Mouse (Mus musculus) heart, postnatal 25 days (tissue): ENCODE results near the gene Myh11. TPM values are rescaled to one million over a fixed set of nuclear protein-coding genes. Genes with fewer than 3 reads are reported as not detected.

ENCODE experiments used
- DNase-seq: peaks from one replicate; pipeline ENCODE4 v3.0.0; 2022; ENCODE audit warnings: low spot score
- intact Hi-C: fragments of 180-260 bp; cut with DNase I; formaldehyde crosslinking; loops from one replicate; pipeline ENCODE4 v1.15.1; 2025
- total RNA-seq, 2 experiments: library from RNA; stranded (reverse); gene quantifications; 2 replicates each; pipeline ENCODE4 v1.2.3; 2021

Myh11 gene
- total RNA-seq, 2 experiments from 2014 or later = 19.5 to 30.0 TPM

GRCm38 (mm10) chr16:14292205-14293199 lies 1.3 kb upstream of the Myh11 start:
- DNase-seq = no peak
- intact Hi-C loops = no loop called here

- no peak for DNase-seq
- intact Hi-C loops = no loop called here
These were observed 18.7 kb downstream of the Myh11 start for GRCm38 (mm10) chr16:14272374-14272965.

DNA sequence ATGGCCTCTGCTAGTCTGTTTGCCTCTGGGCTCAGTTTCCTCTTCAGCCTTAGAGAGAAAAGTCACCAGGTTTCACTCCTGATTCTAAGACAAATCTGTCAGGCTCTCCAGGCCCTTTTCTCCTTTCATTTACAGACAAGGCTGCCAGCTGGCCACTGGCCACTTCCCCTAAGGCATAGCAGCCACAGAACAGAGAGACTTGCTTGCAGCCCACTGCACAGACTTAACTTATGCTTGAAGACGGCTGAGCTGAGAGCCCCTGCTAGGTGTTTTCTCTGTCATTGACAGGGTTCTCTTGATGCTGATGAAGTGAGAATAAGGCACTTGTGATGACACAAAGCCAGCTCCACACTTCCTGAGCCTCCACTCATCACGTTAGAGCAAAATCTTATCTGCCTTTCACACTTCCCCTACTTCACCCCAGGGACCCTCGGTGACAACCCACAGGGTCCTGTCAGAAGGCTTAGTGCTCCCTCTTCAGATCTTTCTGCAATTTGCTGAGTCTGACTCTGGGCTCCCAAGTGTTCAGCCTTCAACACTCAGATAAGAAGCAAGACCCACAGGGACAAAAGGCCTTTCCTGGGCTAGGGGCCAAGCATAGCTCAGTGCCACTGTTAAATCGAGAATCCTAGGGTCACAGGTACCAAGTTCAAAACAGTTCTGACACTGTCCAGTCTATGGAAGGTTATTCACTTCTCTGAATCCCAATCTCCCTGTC lies 25.8 kb downstream of the Myh11 start:
- DNase-seq = no peak
- intact Hi-C loops = no loop called here

DNA sequence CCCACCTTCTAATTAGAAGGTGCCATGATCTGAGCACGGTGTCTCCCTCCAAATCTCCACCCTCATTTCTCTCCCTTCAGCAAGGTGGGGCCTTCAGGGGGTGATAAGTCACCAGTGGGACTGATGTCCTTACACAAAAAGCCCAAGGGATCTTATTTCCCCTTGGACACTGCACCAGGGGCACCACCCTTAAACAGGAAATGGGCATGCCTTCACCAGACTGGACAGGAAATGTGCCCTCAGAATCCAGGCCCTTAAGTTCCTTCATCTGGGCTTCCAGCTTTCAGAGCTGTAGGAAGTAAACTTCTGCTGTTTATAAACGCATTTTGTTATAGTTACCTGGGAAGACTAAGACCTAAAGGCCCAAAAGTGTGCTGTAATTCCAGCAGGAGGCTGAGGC lies 26.7 kb downstream of the Myh11 start:
- intact Hi-C loops = no loop called here
- no peak for DNase-seq

- intact Hi-C loops = no loop called here
- no peak for DNase-seq
These were observed 27.9 kb downstream of the Myh11 start for GRCm38 (mm10) chr16:14263241-14263640.

DNA sequence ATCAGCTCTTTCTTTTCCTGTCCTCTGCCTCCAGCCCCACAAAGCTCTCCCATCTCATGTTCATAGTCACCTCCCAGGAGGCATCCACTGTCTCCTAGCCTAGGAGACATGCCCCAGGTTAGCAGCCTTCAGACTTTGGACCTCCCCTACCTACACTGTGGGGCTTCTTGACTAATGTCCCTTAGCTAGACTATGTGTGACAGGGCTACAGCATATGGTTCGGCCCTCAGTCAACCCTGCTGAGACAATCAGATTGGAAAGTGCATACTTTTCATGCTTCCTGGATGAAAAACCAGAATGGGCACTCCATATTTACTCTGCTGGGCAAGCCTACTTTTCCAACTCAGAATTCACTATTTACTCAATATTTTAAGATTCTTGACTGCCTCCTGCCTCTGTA lies 28.8 kb downstream of the Myh11 start:
- intact Hi-C loops = no loop called here
- DNase-seq = no peak

DNA sequence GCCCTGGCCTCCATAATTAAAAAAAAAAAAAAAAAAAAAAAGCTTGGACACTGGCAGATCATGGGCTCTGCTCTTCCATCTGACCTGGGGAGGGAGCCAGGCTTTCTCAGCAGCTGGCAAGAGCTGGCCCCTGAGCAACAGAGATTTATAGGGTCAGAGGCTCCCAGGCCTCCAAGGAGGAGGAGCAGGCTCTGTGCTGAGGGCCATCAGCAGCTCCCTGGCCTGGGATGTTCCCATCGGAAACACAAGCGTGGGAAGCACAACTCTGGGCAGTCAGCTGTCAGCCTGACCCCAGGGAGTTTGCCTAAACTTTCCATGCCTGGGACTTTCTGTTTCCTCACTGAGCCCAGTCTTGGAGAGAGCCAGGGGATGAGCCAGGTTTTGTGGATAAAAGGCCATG lies 32.3 kb downstream of the Myh11 start:
- intact Hi-C loops = no loop called here
- peak; percentile 38 for DNase-seq

DNA sequence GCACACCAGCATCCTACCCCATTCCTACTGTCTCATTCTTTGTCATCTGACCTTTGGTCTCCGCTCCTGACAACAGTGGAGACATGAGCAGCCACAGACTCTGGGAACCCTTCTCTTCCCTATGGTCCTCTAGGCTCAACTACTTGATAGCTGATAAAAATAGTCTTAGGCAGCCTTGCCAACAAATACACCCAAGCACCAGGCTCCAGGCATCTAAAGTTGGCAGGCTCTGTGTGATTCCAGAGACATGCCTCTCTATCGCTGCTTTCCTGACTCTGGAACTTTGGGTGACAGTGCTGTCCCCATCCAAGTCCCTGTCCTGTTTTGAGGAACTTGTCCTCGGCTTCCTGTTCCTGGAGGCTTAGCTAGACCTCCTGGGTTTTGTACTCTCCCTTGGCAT lies 37.6 kb downstream of the Myh11 start:
- no peak for DNase-seq
- intact Hi-C loops = no loop called here

- DNase-seq = no peak
- intact Hi-C loops = no loop called here
These were observed 38.3 kb downstream of the Myh11 start for GRCm38 (mm10) chr16:14252877-14253276.

DNA sequence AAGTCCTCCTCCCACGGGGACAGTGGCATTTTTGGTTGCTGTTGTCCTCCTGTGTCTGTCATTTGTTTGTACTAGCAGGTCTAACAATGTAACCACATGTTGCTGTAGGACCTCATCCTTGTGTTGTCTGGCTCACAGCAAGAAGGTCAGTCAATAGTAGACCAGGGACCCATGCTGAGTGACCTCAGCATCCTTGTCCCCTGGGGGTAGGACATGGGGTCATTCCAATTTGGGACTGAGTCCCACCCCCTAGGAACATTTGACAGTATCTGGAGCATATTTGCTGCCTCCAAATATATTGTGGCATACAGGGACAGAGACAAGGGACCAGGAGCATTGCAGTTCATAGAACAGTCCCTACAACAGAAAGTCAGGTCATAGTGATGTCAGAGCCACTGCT lies 41.3 kb downstream of the Myh11 start:
- DNase-seq = no peak
- intact Hi-C loops = no loop called here

DNA sequence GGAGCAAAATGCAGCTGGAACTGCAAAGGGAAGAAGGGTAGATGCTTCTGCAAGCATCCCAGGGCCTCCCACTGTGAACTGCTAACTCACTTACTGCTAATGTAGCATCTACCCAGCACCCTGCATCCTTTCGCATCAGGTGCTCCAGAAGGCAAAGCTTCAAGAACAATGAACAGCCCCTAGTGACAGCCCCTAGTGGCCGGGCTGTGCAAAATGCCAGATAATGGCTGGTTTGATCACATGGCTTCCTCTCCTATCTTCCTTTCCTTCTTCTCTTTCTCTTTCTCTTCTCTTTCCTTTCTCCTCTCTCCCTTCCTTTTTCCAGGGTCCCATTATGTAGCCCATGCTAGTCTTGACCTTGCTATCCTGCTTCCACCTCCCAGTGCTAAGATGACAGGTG lies 48.6 kb downstream of the Myh11 start:
- DNase-seq = no peak
- intact Hi-C loops = no loop called here

DNA sequence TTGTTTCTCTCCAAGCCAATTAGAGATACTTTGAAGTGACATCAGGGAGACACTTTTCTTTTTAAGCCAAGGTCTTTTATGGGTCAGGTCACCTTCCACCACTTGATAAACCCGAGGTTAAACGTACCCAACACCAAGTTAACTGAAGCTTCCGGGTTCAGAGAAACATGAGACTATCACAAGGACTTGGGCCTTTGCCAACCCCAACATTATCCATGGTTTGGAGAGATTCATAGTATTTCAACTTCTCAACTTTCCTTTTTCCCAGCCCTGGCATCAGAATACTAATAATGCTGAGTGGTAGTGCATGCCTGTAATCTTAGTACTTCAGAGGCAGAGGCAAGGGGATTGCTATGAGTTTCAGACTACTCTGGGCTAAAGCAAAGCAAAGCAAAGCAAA lies 49.1 kb downstream of the Myh11 start:
- intact Hi-C loops = no loop called here
- no peak for DNase-seq

DNA sequence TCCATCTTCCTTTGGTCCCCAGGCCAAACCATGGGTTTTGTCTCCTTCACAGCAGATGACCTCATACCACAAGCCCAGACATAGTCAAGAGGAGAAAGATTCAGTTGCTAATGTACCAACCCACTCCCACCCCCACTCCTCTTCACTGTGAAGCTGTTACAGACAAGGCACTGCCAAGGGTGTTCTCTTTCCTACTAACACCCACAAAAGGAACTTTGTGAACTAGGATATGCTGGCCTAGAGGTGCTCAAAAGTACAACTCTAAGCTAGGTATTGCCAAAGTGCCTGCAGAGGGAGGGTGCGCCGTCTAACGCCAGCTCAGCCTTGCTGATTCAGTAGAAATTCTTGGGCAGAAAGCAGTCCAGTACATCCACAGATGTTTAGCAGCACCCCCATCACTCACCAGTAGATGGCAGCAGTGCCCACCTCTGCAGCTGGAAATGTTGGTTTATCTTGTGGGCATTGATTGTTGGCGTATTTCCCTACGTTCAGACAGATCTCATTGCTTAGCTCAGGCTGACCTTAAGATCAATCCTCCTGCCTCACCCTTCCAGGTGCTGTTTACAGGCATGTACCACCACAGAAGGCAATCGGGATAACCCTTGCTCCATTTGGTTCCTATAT lies 54.0 kb downstream of the Myh11 start:
- intact Hi-C loops = loop anchor here (2.0 to 5.0 kb wide), 4 partner anchors 54 to 256 kb away; partner anchors contain the start of gene Myh11
- DNase-seq = peak; percentile 28

- no peak for DNase-seq
- intact Hi-C loops = no loop called here
These were observed 76.0 kb downstream of the Myh11 start for GRCm38 (mm10) chr16:14215156-14215555.

- intact Hi-C loops = loop anchor here (5.0 kb wide), 1 partner anchor 296 kb away; the partner anchor contains the start of genes Mpv17l and Pdxdc1
These were observed 92.4 kb downstream of the Myh11 start for GRCm38 (mm10) chr16:14198798-14199197.

GRCm38 (mm10) chr16:14195427-14195826 lies 95.7 kb downstream of the Myh11 start:
- DNase-seq = no peak
- intact Hi-C loops = loop anchor here (5.0 kb wide), 1 partner anchor 293 kb away; the partner anchor contains the start of genes Mpv17l and Pdxdc1

More at GRCm38 (mm10) chr16:14198798-14199197, 92.4 kb downstream of the Myh11 start:
- no peak for DNase-seq

GRCm38 (mm10) chr16:14194164-14194950 lies 96.8 kb downstream of the Myh11 start:
- intact Hi-C loops = no loop called here
- no peak for DNase-seq

GRCm38 (mm10) chr16:14185516-14185915 lies 105.7 kb downstream of the Myh11 start:
- DNase-seq = no peak
- intact Hi-C loops = no loop called here

DNA sequence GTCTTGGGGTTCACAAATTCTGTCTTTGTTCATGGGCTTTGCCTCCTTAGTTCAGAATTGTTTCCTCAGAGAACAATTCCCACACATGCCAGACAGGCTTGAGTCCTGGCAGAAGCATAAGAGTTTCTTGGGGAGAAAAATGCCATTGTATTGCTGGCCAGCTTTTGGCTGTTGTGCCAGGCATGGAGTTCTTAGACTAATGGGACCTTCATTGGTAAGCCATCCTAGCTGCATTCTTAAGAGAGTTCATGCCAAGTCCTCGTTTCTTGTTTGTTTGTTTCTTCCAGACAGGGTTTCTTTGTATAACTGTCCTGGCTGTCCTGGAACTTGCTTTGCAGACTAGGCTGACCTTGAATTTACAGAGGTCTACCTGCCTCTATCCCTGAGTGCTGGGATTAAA lies 107.3 kb downstream of the Myh11 start:
- DNase-seq = no peak
- intact Hi-C loops = no loop called here
